In genomic region chr5:33937230-33937629, GRCm38 (mm10) we compare ENCODE assay signal across 9 mouse cellular contexts. TPM values are rescaled to one million over a fixed set of nuclear protein-coding genes. Genes with fewer than 3 reads are reported as not detected.
DNase-seq lines count a peak whose midpoint lies in the region; ATAC-seq and TF ChIP-seq lines count a peak whose summit lies in the region.
"Had no signal": no experiment of that assay in that cellular context is flagged by ENCODE, and none has a peak within 500 bp of the region (broad histone marks: within the 10 kb centered on the region; RNA-seq: fewer than 3 reads in every experiment).

No protein-coding gene starts in this region.

- peak overlapping the region; percentile 89; the same call in 1 of the 2 replicates for H3K27ac ChIP-seq in lung, postnatal 0 days (ENCODE audit: low read length)
- peak overlapping the region; percentile 94; the same call in 1 of the 2 replicates for H3K27ac ChIP-seq in liver, embryonic 12.5 days
- no peak overlapping the region for H3K27ac ChIP-seq in stomach, embryonic 15.5 days

- ATAC-seq in erythroblast, adult 5-6 weeks (replicated peaks; ENCODE audit: low FRiP score, poor library complexity, severe bottlenecking): no peak
- no peak for ATAC-seq in lung, postnatal 0 days
- ATAC-seq in liver, embryonic 12.5 days: no peak
- no peak for ATAC-seq in stomach, embryonic 15.5 days (ENCODE audit: insufficient read depth, low FRiP score, low read depth)

- peak overlapping the region; percentile 79 for H3K4me3 ChIP-seq in erythroblast, embryonic 14.5 days (replicated peaks)
- H3K4me3 ChIP-seq in lung, postnatal 0 days (ENCODE audit: low read depth, low read length): no peak overlapping the region
- peak overlapping the region; percentile 94 for H3K4me3 ChIP-seq in liver, embryonic 12.5 days
- H3K4me3 ChIP-seq in stomach, embryonic 15.5 days (replicated peaks): peak overlapping the region; percentile 70; the same call in 1 of the 2 replicates

- TF ChIP-seq CTCF in lung, postnatal 0 days (IDR thresholded peaks at IDR 0.05): no peak

- H3K9me3 ChIP-seq in erythroblast, embryonic 14.5 days (ENCODE audit: control insufficient read depth, low read length): peaks cover 28% of the 10 kb centered on the region
- H3K9me3 ChIP-seq in lung, postnatal 0 days (ENCODE audit: low read length): no peaks in the 10 kb centered on the region
- H3K9me3 ChIP-seq in liver, embryonic 12.5 days (replicated peaks): peaks cover 25% of the 10 kb centered on the region
- H3K9me3 ChIP-seq in stomach, embryonic 15.5 days: no peaks in the 10 kb centered on the region

- intact Hi-C loops in left cerebral cortex, postnatal 14 days (cut with DNase I): loop anchor here (5.0 to 10.0 kb wide), 2 partner anchors 115 to 272 kb away; partner anchors contain the start of gene Nsd2

- WGBS in lung, postnatal 0 days: 100% methylated on average over 2 of the region's 2 CpGs
- WGBS in liver, embryonic 12.5 days (ENCODE audit: insufficient replicate concordance): 94% methylated on average over 2 of the region's 2 CpGs
- WGBS in stomach, embryonic 15.5 days: 93% methylated on average over 2 of the region's 2 CpGs

- no peak overlapping the region for H3K9ac ChIP-seq in lung, postnatal 0 days (replicated peaks; ENCODE audit: low read depth)
- peak overlapping the region; percentile 95 for H3K9ac ChIP-seq in liver, embryonic 12.5 days
- H3K9ac ChIP-seq in stomach, embryonic 15.5 days: no peak overlapping the region; the same call in 1 of the 2 replicates

- peak overlapping the region; percentile 68 for H3K4me2 ChIP-seq in lung, postnatal 0 days (replicated peaks; ENCODE audit: low read depth, low read length)
- peak overlapping the region; percentile 70 for H3K4me2 ChIP-seq in liver, embryonic 12.5 days
- H3K4me2 ChIP-seq in stomach, embryonic 15.5 days: peak overlapping the region; percentile 55

- H3K27me3 ChIP-seq in erythroblast, embryonic 14.5 days (ENCODE audit: control insufficient read depth): no peaks in the 10 kb centered on the region; the same call in 1 of the 2 replicates
- H3K27me3 ChIP-seq in lung, postnatal 0 days (replicated peaks; ENCODE audit: insufficient read depth, low read length): no peaks in the 10 kb centered on the region
- H3K27me3 ChIP-seq in liver, embryonic 12.5 days (replicated peaks): no peaks in the 10 kb centered on the region
- H3K27me3 ChIP-seq in stomach, embryonic 15.5 days (replicated peaks): no peaks in the 10 kb centered on the region

- no peak for DNase-seq in lung, postnatal 0 days (ENCODE audit: low spot score)
- DNase-seq in lung, postnatal 10 days: no peak
- no peak for DNase-seq in ovary, postnatal 14 days (ENCODE audit: low spot score)
- no peak for DNase-seq in left cerebral cortex, postnatal 14 days (ENCODE audit: low spot score in 2 of 2)

- H3K4me1 ChIP-seq in erythroblast, embryonic 14.5 days (ENCODE audit: control insufficient read depth): peaks cover 46% of the 10 kb centered on the region
- peaks cover 15% of the 10 kb centered on the region; the same call in 1 of the 2 replicates for H3K4me1 ChIP-seq in lung, postnatal 0 days (ENCODE audit: insufficient read depth, low read depth, low read length)
- peaks cover 39% of the 10 kb centered on the region for H3K4me1 ChIP-seq in liver, embryonic 12.5 days
- peaks cover 6% of the 10 kb centered on the region; the same call in 1 of the 2 replicates for H3K4me1 ChIP-seq in stomach, embryonic 15.5 days

- TF ChIP-seq EP300 in lung, postnatal 0 days (IDR thresholded peaks at IDR 0.05): no peak

- peaks cover 25% of the 10 kb centered on the region for H3K36me3 ChIP-seq in erythroblast, embryonic 14.5 days (ENCODE audit: control insufficient read depth)
- H3K36me3 ChIP-seq in lung, postnatal 0 days (ENCODE audit: insufficient read depth, low read length): no peaks in the 10 kb centered on the region
- H3K36me3 ChIP-seq in liver, embryonic 12.5 days: peaks cover 34% of the 10 kb centered on the region
- H3K36me3 ChIP-seq in stomach, embryonic 15.5 days: no peaks in the 10 kb centered on the region

RNA-seq across cellular contexts. Expression of gene Nelfa, which starts 1.0 kb away (rescaled TPM):
- 3.2 and 4.0 TPM in 2 replicates for polyA plus RNA-seq in erythroblast, embryonic 14.5 days (2012)
- total RNA-seq in erythroblast, adult 5-6 weeks (2015; ENCODE audit: low replicate concordance): 11.9 and 14.6 TPM in 2 replicates
- total RNA-seq in erythroblast, adult 5-6 weeks (2017; ENCODE audit: low replicate concordance): 6.1 and 13.0 TPM in 2 replicates
- polyA plus RNA-seq in lung, postnatal 0 days (2015; fragmentation: Nextera tagmentation; extraction: Ambion mirVana): 21.7 and 22.3 TPM in 2 replicates
- 42.7 and 42.9 TPM in 2 replicates for polyA plus RNA-seq in liver, embryonic 12.5 days (2016; fragmentation: Nextera tagmentation; extraction: Ambion mirVana)
- 47.0 and 48.9 TPM in 2 replicates for polyA plus RNA-seq in stomach, embryonic 15.5 days (2015; fragmentation: Nextera tagmentation; extraction: Ambion mirVana)
- total RNA-seq in left cerebral cortex, postnatal 14 days (2021): 10 to 100 TPM; 18.3 to 19.4 TPM

RNA-seq across cellular contexts. Expression of gene Gm1673, which starts 46.0 kb away (rescaled TPM):
- 0.15 TPM in 1 of 2 replicates, not detected in the other for polyA plus RNA-seq in erythroblast, embryonic 14.5 days (2012)
- not detected in 2 replicates for total RNA-seq in erythroblast, adult 5-6 weeks (2015; ENCODE audit: low replicate concordance)
- total RNA-seq in erythroblast, adult 5-6 weeks (2017; ENCODE audit: low replicate concordance): 1.5 and 3.1 TPM in 2 replicates
- polyA plus RNA-seq in lung, postnatal 0 days (2015; fragmentation: Nextera tagmentation; extraction: Ambion mirVana): 26.9 and 30.8 TPM in 2 replicates
- polyA plus RNA-seq in liver, embryonic 12.5 days (2016; fragmentation: Nextera tagmentation; extraction: Ambion mirVana): 11.6 and 13.0 TPM in 2 replicates
- 67.5 and 71.5 TPM in 2 replicates for polyA plus RNA-seq in stomach, embryonic 15.5 days (2015; fragmentation: Nextera tagmentation; extraction: Ambion mirVana)
- 100 to 1,000 TPM; 101 to 117 TPM for total RNA-seq in left cerebral cortex, postnatal 14 days (2021)
- polyA plus RNA-seq: activated CD4-positive, CD25-positive, alpha-beta regulatory T cell, adult 4 months had no signal

RNA-seq across cellular contexts. Expression of gene Nat8l, which starts 58.6 kb away (rescaled TPM):
- polyA plus RNA-seq in erythroblast, embryonic 14.5 days (2012): 0.01 TPM in 1 of 2 replicates, not detected in the other
- 0.58 and 2.3 TPM in 2 replicates for total RNA-seq in erythroblast, adult 5-6 weeks (2015; ENCODE audit: low replicate concordance)
- total RNA-seq in erythroblast, adult 5-6 weeks (2017; ENCODE audit: low replicate concordance): 0.42 and 0.68 TPM in 2 replicates
- 0.20 and 0.29 TPM in 2 replicates for polyA plus RNA-seq in lung, postnatal 0 days (2015; fragmentation: Nextera tagmentation; extraction: Ambion mirVana)
- polyA plus RNA-seq in liver, embryonic 12.5 days (2016; fragmentation: Nextera tagmentation; extraction: Ambion mirVana): 0.04 and 0.08 TPM in 2 replicates
- polyA plus RNA-seq in stomach, embryonic 15.5 days (2015; fragmentation: Nextera tagmentation; extraction: Ambion mirVana): 0.28 and 0.32 TPM in 2 replicates
- total RNA-seq in left cerebral cortex, postnatal 14 days (2021): 100 to 1,000 TPM; 123 to 129 TPM
- polyA plus RNA-seq: activated CD4-positive, CD25-positive, alpha-beta regulatory T cell, adult 4 months had no signal

Comparison
In these comparisons a context has a peak if more than half of its experiments do, and no peak if none do; other contexts are left out.
1. RNA of gene Gm1673, which starts 46.0 kb away (polyA plus RNA-seq): 67.5 to 71.5 TPM in stomach, embryonic 15.5 days, 26.9 to 30.8 TPM in lung, postnatal 0 days and 11.6 to 13.0 TPM in liver, embryonic 12.5 days; 0.15 TPM in erythroblast, embryonic 14.5 days; every median in the first group is over 10 times any median in the second.
2. Peak in every context shown above with its lines, with median percentiles within 50 percentile points of each other: H3K4me2 ChIP-seq.